Mouse (Mus musculus): ENCODE results near the gene Ctsh. TPM values are rescaled to one million over a fixed set of nuclear protein-coding genes. Genes with fewer than 3 reads are reported as not detected.
A peak's percentile ranks its signal among the peaks of the same experiment; 100 is the strongest.
"Not testable (repeated sequence)": the region's sequence is repeated elsewhere in the genome, so short reads cannot be mapped to it uniquely, and the experiment has no call there.

Gene Ctsh
- polyA plus RNA-seq, 1 experiment: 176 TPM

DNA sequence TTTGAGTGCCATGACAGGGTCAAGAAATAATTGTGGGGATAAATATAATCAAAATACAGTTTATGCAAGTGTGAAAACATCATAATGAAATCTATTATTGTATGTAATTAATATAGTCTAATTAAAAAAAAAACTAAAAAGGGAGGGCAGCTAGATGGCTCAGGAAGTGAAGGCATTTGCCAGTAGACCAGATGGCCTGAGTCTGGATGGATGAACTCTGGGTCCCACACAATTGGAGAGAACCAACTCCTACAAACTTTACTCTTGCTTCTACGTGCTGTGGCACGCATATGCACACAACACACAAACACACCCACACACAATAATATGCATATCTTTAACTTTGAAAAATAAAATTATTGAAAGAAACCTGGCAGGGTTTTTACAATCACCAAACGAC is 12.4 kb upstream of the Ctsh start:
- Histone ChIP-seq H3K36me3 (ENCODE audit: control insufficient read depth, insufficient read depth, low read length) (no peaks in the 10 kb centered on the region), H3K27ac (ENCODE audit: insufficient read depth, low read depth, low read length) (no peak overlapping the region), H3K4me3 (ENCODE audit: insufficient read depth, low read depth, low read length) (no peak overlapping the region), H3K4me1 (ENCODE audit: control insufficient read depth, insufficient read depth, low read length) (no peaks in the 10 kb centered on the region), H3K27me3 (replicated peaks; ENCODE audit: control insufficient read depth, insufficient read depth, low read length) (no peaks in the 10 kb centered on the region)
- no peak for DNase-seq
- 98% methylated on average over 3 of the region's 3 CpGs for WGBS
- TF ChIP-seq CTCF (conservative IDR thresholded peaks at IDR 0.05; ENCODE audit: insufficient read depth, insufficient read length, low read depth, low read length): no peak
- TF ChIP-seq POLR2A (IDR thresholded peaks at IDR 0.05; ENCODE audit: low read depth, low read length): no peak

DNA sequence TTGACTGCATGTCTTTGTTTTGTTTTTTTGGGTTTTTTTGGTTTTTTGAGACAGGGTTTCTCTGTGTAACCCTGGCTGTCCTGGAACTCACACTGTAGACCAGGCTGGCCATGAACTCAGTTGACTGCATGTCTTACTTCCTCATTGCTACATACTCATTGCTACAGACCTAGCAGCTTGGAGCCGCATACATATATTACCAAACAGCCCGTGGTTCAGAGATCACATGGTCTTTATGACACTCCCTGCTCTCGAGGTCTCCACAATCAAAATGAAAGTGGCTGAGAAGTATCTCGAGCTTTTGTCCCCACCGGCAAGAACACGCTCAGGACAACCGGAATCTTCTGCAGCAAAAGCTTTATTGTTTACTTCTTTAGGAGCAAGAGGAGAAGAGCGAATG is 11.0 kb upstream of the Ctsh start:
- not testable (repeated sequence) for DNase-seq; H3K36me3 ChIP-seq (ENCODE audit: control insufficient read depth, insufficient read depth, low read length); H3K27me3 ChIP-seq (replicated peaks; ENCODE audit: control insufficient read depth, insufficient read depth, low read length); H3K27ac ChIP-seq (ENCODE audit: insufficient read depth, low read depth, low read length); H3K4me3 ChIP-seq (ENCODE audit: insufficient read depth, low read depth, low read length); H3K4me1 ChIP-seq (ENCODE audit: control insufficient read depth, insufficient read depth, low read length)
- 87% methylated on average over 8 of the region's 8 CpGs for WGBS

DNA sequence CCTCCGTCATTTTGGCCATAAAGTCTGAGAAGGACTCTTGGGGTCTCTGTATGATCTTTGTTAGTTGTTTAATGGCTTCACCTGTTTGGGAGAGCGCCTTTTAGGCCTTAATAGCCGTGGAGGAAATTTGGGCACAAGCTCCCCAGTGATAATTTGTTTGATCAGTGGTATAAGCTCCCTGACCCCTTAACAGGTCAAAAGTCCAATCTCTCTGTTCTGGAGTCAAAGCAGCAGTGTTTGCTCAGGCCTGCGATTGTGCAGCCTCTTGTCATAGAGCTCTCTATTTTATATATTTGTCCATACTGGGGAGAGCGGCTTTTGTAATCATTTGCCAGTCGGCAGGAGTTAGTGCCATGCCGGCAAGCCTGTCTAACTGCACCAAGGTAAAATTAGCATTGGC is 8.8 kb upstream of the Ctsh start:
- DNase-seq: no peak
- Histone ChIP-seq H3K27ac (ENCODE audit: insufficient read depth, low read depth, low read length) (no peak overlapping the region), H3K36me3 (ENCODE audit: control insufficient read depth, insufficient read depth, low read length) (no peaks in the 10 kb centered on the region), H3K27me3 (replicated peaks; ENCODE audit: control insufficient read depth, insufficient read depth, low read length) (no peaks in the 10 kb centered on the region), H3K4me3 (ENCODE audit: insufficient read depth, low read depth, low read length) (no peak overlapping the region), H3K4me1 (ENCODE audit: control insufficient read depth, insufficient read depth, low read length) (no peaks in the 10 kb centered on the region)
- TF ChIP-seq POLR2A (IDR thresholded peaks at IDR 0.05; ENCODE audit: low read depth, low read length) (no peak), CTCF (conservative IDR thresholded peaks at IDR 0.05; ENCODE audit: insufficient read depth, insufficient read length, low read depth, low read length) (no peak)
- 92% methylated on average over 7 of the region's 7 CpGs for WGBS

DNA sequence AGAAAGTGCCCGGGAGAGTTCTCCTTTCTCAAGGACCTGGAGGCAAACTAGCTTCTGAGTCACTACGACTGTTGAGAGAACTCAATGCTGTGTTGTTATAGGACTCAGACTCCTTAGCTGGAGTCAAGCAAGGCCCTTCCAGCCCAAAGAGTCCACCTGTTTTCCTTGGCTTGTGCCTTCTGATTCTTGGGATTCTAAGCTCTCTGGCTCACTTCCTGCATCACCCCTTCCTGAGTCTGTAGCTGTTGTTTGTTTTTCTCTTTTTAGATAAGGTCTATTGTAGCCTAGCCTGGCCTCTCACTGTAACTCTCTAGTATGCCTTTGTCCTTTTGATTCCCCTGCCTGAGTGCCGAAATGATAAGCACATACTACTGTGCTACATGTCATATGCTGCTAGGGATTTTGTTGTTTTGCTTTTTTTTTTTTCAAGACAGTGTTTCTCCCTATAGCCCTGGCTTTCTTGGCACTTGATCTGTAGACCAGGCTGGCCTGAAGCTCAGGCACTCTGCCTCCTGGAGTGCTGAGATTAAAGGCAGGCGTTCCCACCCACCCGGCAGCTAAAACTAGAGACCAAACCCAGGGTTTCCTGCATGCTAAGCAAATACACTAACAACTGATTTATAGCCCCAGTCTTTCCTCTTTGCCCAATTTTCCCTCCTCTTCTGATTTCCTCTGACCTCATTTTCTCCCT is 5.9 kb upstream of the Ctsh start:
- Histone ChIP-seq H3K4me3 (ENCODE audit: insufficient read depth, low read depth, low read length) (no peak overlapping the region), H3K27me3 (replicated peaks; ENCODE audit: control insufficient read depth, insufficient read depth, low read length) (no peaks in the 10 kb centered on the region), H3K27ac (ENCODE audit: insufficient read depth, low read depth, low read length) (no peak overlapping the region), H3K36me3 (ENCODE audit: control insufficient read depth, insufficient read depth, low read length) (no peaks in the 10 kb centered on the region), H3K4me1 (ENCODE audit: control insufficient read depth, insufficient read depth, low read length) (no peaks in the 10 kb centered on the region)
- WGBS: 47% methylated on average over 5 of the region's 5 CpGs
- peak; percentile 27 for DNase-seq
- TF ChIP-seq CTCF (conservative IDR thresholded peaks at IDR 0.05; ENCODE audit: insufficient read depth, insufficient read length, low read depth, low read length) (no peak), POLR2A (IDR thresholded peaks at IDR 0.05; ENCODE audit: low read depth, low read length) (no peak)

DNA sequence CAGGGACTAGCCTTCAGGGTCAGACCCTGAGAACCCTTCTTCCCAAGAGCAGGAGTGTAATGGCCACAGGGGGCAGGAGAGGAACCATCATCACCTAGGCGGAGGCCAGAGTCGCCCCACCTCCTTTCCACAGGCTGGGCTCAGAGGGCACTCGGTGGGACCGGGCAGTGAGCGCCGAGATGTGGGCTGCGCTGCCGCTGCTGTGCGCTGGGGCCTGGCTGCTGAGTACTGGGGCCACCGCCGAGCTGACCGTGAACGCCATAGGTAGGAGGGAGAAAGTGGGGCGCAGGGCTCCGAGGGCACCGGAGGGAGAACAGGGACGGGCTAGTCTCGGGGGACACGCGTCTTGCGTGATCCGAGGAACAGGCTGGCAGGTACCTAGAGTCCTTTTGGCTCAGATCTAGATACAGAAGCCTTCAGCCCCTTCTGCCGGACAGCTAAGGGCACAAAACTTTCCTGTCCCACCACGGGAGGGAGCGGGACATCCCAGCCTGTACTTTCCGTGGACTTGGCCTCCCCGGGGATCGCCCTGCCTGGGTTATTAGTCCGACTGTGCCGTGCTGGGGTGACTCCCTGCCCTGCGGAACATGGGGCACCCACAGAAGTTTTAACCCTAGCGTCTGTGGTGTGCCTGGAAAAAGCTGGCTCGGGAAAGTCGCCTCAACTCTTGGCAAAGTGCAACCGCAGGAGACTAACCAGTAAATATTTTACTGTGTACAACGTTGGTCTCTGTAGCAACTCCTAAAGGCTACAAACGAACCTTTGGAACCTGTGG is 606 bp downstream of the Ctsh start:
- H3K4me3 ChIP-seq (ENCODE audit: insufficient read depth, low read depth, low read length): peak overlapping the region; percentile 68
- TF ChIP-seq POLR2A (IDR thresholded peaks at IDR 0.05; ENCODE audit: low read depth, low read length) (peak; percentile 63), CTCF (conservative IDR thresholded peaks at IDR 0.05; ENCODE audit: insufficient read depth, insufficient read length, low read depth, low read length) (peak; percentile 68)
- no peaks in the 10 kb centered on the region for H3K4me1 ChIP-seq (ENCODE audit: control insufficient read depth, insufficient read depth, low read length)
- under 1% methylated on average over 37 of the region's 37 CpGs for WGBS
- H3K27ac ChIP-seq (ENCODE audit: insufficient read depth, low read depth, low read length): peak overlapping the region; percentile 84
- no peaks in the 10 kb centered on the region for H3K27me3 ChIP-seq (replicated peaks; ENCODE audit: control insufficient read depth, insufficient read depth, low read length)
- no peaks in the 10 kb centered on the region for H3K36me3 ChIP-seq (ENCODE audit: control insufficient read depth, insufficient read depth, low read length)
- peak; percentile 90 for DNase-seq

DNA sequence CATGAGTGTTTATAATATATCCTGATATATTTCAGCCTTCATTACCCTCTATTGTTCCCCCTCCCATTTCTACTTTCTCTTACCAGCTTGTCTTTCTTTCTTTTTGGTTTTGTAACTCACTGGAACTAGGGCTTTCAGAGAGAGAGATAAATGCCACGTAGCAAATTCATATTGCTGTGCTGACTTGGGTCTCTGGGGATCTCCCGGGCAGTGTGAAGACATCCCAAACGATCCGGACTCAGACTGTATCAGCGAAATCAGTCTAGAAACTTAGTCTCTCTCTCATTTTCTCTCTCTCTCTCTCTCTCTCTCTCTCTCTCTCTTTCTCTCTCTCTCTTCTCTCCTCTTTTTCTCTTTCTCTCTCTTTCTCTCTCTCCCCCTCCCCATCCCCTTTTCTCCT is 1.5 kb downstream of the Ctsh start:
- no peaks in the 10 kb centered on the region for H3K27me3 ChIP-seq (replicated peaks; ENCODE audit: control insufficient read depth, insufficient read depth, low read length)
- DNase-seq: no peak
- H3K36me3 ChIP-seq (ENCODE audit: control insufficient read depth, insufficient read depth, low read length): no peaks in the 10 kb centered on the region
- no peak for TF ChIP-seq CTCF (conservative IDR thresholded peaks at IDR 0.05; ENCODE audit: insufficient read depth, insufficient read length, low read depth, low read length)
- no peak for TF ChIP-seq POLR2A (IDR thresholded peaks at IDR 0.05; ENCODE audit: low read depth, low read length)
- 21% methylated on average over 5 of the region's 5 CpGs for WGBS
- H3K27ac ChIP-seq (ENCODE audit: insufficient read depth, low read depth, low read length): no peak overlapping the region
- peak overlapping the region; percentile 55 for H3K4me3 ChIP-seq (ENCODE audit: insufficient read depth, low read depth, low read length)
- no peaks in the 10 kb centered on the region for H3K4me1 ChIP-seq (ENCODE audit: control insufficient read depth, insufficient read depth, low read length)

DNA sequence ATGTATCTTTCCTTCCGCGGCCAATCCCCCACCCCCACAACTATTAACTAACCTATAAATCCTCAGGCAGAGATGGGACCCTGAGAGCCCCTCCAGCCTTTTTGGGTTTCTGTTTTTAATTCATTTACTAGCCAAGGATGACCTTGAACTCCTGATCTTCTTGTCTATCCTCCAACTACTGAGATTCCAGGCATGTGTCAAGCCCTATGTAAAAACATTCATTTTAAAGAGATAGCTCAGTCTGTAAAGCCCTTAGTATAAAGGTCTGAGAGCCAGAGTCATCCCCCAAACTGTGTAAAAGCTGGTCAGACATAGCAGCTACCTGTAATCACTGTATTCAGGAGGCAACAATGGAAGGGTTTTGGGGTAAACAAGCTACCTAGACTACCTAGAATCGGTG is 2.0 kb downstream of the Ctsh start:
- Histone ChIP-seq H3K36me3 (ENCODE audit: control insufficient read depth, insufficient read depth, low read length) (no peaks in the 10 kb centered on the region; the same call in 1 of the 2 replicates), H3K4me1 (ENCODE audit: control insufficient read depth, insufficient read depth, low read length) (no peaks in the 10 kb centered on the region), H3K27ac (ENCODE audit: insufficient read depth, low read depth, low read length) (no peak overlapping the region), H3K4me3 (ENCODE audit: insufficient read depth, low read depth, low read length) (peak overlapping the region; percentile 17; the same call in 1 of the 2 replicates), H3K27me3 (replicated peaks; ENCODE audit: control insufficient read depth, insufficient read depth, low read length) (no peaks in the 10 kb centered on the region)
- TF ChIP-seq CTCF (conservative IDR thresholded peaks at IDR 0.05; ENCODE audit: insufficient read depth, insufficient read length, low read depth, low read length): no peak
- 58% methylated on average over 3 of the region's 3 CpGs for WGBS
- DNase-seq: no peak

Data from kidney, adult 2 months (tissue).